Mouse (Mus musculus) erythroblast, embryonic 14.5 days (primary cell): ENCODE measurements around the gene Hoxd13. TPM values are rescaled to one million over a fixed set of nuclear protein-coding genes. Genes with fewer than 3 reads are reported as not detected.

Source experiments
- H3K27me3 ChIP-seq: 2 replicates; pipeline ENCODE4 v1.6.1; 2012; ENCODE audit warnings: inconsistent platforms; ENCODE audit not compliant: control insufficient read depth
- H3K36me3 ChIP-seq: 2 replicates; pipeline ENCODE4 v1.6.1; 2012; ENCODE audit warnings: mild to moderate bottlenecking, inconsistent platforms; ENCODE audit not compliant: control insufficient read depth
- H3K4me1 ChIP-seq: 2 replicates; pipeline ENCODE4 v1.6.1; 2012; ENCODE audit warnings: inconsistent platforms; ENCODE audit not compliant: control insufficient read depth
- H3K4me3 ChIP-seq: replicated peaks from 2 replicates; pipeline ENCODE3; 2012; ENCODE audit warnings: moderate library complexity, mild to moderate bottlenecking, inconsistent platforms
- H3K9me3 ChIP-seq: 2 replicates; pipeline ENCODE4 v1.6.1; 2012; ENCODE audit warnings: low read length, inconsistent platforms, mixed read lengths; ENCODE audit not compliant: control insufficient read depth
- GATA1 ChIP-seq: IDR thresholded peaks from 2 replicates; pipeline ENCODE4 v1.6.1; 2012; ENCODE audit warnings: low read length, inconsistent platforms, mixed read lengths
- TAL1 ChIP-seq: IDR thresholded peaks from 3 replicates; pipeline ENCODE4 v1.6.1; 2012; ENCODE audit warnings: low read length, inconsistent platforms, mixed read lengths
- polyA plus RNA-seq: library from polyadenylated mRNA; stranded (reverse); fragments of >175 nt; gene quantifications from 2 replicates; pipeline ENCODE4 v1.2.3, GENCODE M21; 2012

The Hoxd13 gene
- polyA plus RNA-seq, 1 experiment, result not detected

- Histone ChIP-seq H3K9me3 (no peaks in the 10 kb centered on the region), H3K27me3 (peaks cover 86% of the 10 kb centered on the region), H3K36me3 (no peaks in the 10 kb centered on the region), H3K4me3 (no peak overlapping the region), H3K4me1 (peaks cover 1% of the 10 kb centered on the region; the same call in 1 of the 2 replicates)
- TF ChIP-seq GATA1, result no peak
- no peak for TF ChIP-seq TAL1
Measured at GRCm38 (mm10) chr2:74720384-74720783, 52.3 kb downstream of the Hoxd13 start.

GRCm38 (mm10) chr2:74720955-74721491, 52.9 kb downstream of the Hoxd13 start:
- no peaks in the 10 kb centered on the region for H3K9me3 ChIP-seq
- H3K4me3 ChIP-seq, result no peak overlapping the region
- no peaks in the 10 kb centered on the region for H3K4me1 ChIP-seq
- H3K27me3 ChIP-seq, result peaks cover 86% of the 10 kb centered on the region
- no peak for TF ChIP-seq TAL1
- TF ChIP-seq GATA1, result no peak
- H3K36me3 ChIP-seq, result no peaks in the 10 kb centered on the region

Other genes starting within 250 kb of the Hoxd13 start
- 1.7 and 2.0 TPM in 2 replicates for gene Lnpk, start 88.9 kb upstream of the Hoxd13 start, polyA plus RNA-seq
- gene Evx2, start 8.8 kb upstream of the Hoxd13 start, polyA plus RNA-seq, result not detected in 2 replicates
- not detected in 2 replicates for gene Hoxd12, start 6.7 kb downstream of the Hoxd13 start, polyA plus RNA-seq
- gene Hoxd11, start 11.2 kb downstream of the Hoxd13 start, polyA plus RNA-seq, result not detected in 2 replicates
- not detected in 2 replicates for gene Hoxd10, start 23.6 kb downstream of the Hoxd13 start, polyA plus RNA-seq
- gene Hoxd9, start 29.4 kb downstream of the Hoxd13 start, polyA plus RNA-seq, result not detected in 2 replicates
- gene Hoxd8, start 36.3 kb downstream of the Hoxd13 start, polyA plus RNA-seq, result not detected in 2 replicates
- not detected in 2 replicates for gene Hoxd3, start 43.6 kb downstream of the Hoxd13 start, polyA plus RNA-seq
- gene Hoxd4, start 43.6 kb downstream of the Hoxd13 start, polyA plus RNA-seq, result 0.06 TPM in 1 of 2 replicates, not detected in the other
- not detected in 2 replicates for gene Gm28230, start 58.4 kb downstream of the Hoxd13 start, polyA plus RNA-seq
- not detected in 2 replicates for gene Hoxd1, start 94.7 kb downstream of the Hoxd13 start, polyA plus RNA-seq
- 5.5 and 6.0 TPM in 2 replicates for gene Mtx2, start 157.5 kb downstream of the Hoxd13 start, polyA plus RNA-seq